Mouse (Mus musculus) ES-Bruce4 (cell line): ENCODE data around the gene Hist1h3d.
"Not testable (repeated sequence)": the region's sequence is repeated elsewhere in the genome, so short reads cannot be mapped to it uniquely, and the experiment has no call there.

Source experiments
- CTCF ChIP-seq: IDR thresholded peaks from one replicate; pipeline ENCODE4 v1.8.1; 2011; ENCODE audit warnings: low read depth, low read length
- EP300 ChIP-seq: IDR thresholded peaks from 2 replicates; pipeline ENCODE4 v1.6.1; 2011; ENCODE audit warnings: low read depth, low read length; ENCODE audit not compliant: insufficient read depth
- POLR2A ChIP-seq: IDR thresholded peaks from one replicate; pipeline ENCODE4 v1.8.1; 2011; ENCODE audit warnings: low read length; ENCODE audit not compliant: insufficient read depth

DNA sequence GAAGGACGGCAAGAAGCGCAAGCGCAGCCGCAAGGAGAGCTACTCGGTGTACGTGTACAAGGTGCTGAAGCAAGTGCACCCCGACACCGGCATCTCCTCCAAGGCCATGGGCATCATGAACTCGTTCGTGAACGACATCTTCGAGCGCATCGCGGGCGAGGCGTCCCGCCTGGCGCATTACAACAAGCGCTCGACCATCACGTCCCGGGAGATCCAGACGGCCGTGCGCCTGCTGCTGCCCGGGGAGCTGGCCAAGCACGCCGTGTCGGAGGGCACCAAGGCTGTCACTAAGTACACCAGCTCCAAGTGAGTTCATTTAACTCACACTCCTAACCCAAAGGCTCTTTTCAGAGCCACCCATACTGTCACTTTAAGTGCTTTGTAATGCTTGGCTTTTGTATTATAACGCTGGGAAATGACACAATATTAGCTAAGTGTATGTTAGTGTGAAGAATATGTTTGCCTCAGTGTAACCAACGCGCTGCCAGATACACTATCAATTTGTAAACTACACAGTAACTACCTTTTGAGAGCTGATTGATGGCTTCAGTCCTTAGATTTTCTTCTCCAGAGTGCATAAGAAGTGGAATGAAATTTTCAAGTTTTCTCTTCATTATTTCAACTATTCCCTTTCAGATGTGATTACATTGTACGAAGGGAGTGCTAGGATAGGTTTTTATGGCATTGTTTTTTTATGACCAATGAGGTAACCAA, 3.9 kb upstream of the Hist1h3d start:
- peak; percentile 95 for TF ChIP-seq POLR2A
- not testable (repeated sequence) for TF ChIP-seq CTCF, EP300
